In genomic region chr4:21687783-21688702, GRCm38 (mm10) we compare ENCODE assay signal across 8 mouse cellular contexts. TPM values are rescaled to one million over a fixed set of nuclear protein-coding genes. Genes with fewer than 3 reads are reported as not detected.
A peak's percentile ranks its signal among the peaks of the same experiment; 100 is the strongest.
DNase-seq lines count a peak whose midpoint lies in the region; ATAC-seq and TF ChIP-seq lines count a peak whose summit lies in the region.

No protein-coding gene starts in this region.

- no peaks in the 10 kb centered on the region for H3K36me3 ChIP-seq in liver, postnatal 0 days (replicated peaks; ENCODE audit: insufficient read depth, low read length)

- WGBS in liver, postnatal 0 days (ENCODE audit: insufficient replicate concordance): 6% methylated on average over 38 of the region's 51 CpGs

- no peak overlapping the region for H3K27ac ChIP-seq in liver, postnatal 0 days (ENCODE audit: low read depth)

- H3K4me1 ChIP-seq in liver, postnatal 0 days (ENCODE audit: insufficient read depth): peaks cover 6% of the 10 kb centered on the region

- no peaks in the 10 kb centered on the region for H3K9me3 ChIP-seq in liver, postnatal 0 days (ENCODE audit: low read length)

- H3K4me3 ChIP-seq in liver, postnatal 0 days (ENCODE audit: low read depth, low read length): peak overlapping the region; percentile 52

- intact Hi-C loops in gastrocnemius, postnatal 14 days (cut with DNase I; ENCODE audit: low total_unique reads): no loop called here

- peaks cover 91% of the 10 kb centered on the region for H3K27me3 ChIP-seq in liver, postnatal 0 days (ENCODE audit: insufficient read depth, low read length)

- no peak; the same call in 1 of the 2 replicates for ATAC-seq in liver, postnatal 0 days
- ATAC-seq in erythroblast, adult 5-6 weeks (replicated peaks; ENCODE audit: low FRiP score, poor library complexity, severe bottlenecking): no peak

- peak; percentile 23 for DNase-seq in kidney, postnatal 10 days
- DNase-seq in kidney, adult 11 months: no peak
- peak; percentile 73 for DNase-seq in embryo, embryonic 10.5 days (ENCODE audit: low spot score)
- peak; percentile 11 for DNase-seq in heart, postnatal 4 days
- DNase-seq in liver, postnatal 0 days: no peak
- no peak for DNase-seq in gastrocnemius, postnatal 14 days
- DNase-seq in c-Kit-positive CD71-positive TER-119-positive erythroid progenitor cells, embryonic 14.5 days (ENCODE audit: low spot score): no peak

- H3K4me2 ChIP-seq in liver, postnatal 0 days (ENCODE audit: low read depth, low read length): peak overlapping the region; percentile 79

- H3K9ac ChIP-seq in liver, postnatal 0 days (replicated peaks): no peak overlapping the region

- no peak for TF ChIP-seq CTCF in liver, postnatal 0 days (IDR thresholded peaks at IDR 0.05; ENCODE audit: low read depth)

- no peak for TF ChIP-seq EP300 in liver, postnatal 0 days (IDR thresholded peaks at IDR 0.05; ENCODE audit: low read depth)

RNA-seq across cellular contexts. Expression of gene Prdm13, which starts 2.3 kb away (rescaled TPM):
- total RNA-seq in heart, postnatal 4 days (2021): not detected
- polyA plus RNA-seq in liver, postnatal 0 days (2015; fragmentation: Nextera tagmentation; extraction: Ambion mirVana): not detected in 2 replicates
- not detected in 2 replicates for total RNA-seq in erythroblast, adult 5-6 weeks (2015; ENCODE audit: low replicate concordance)
- total RNA-seq in erythroblast, adult 5-6 weeks (2017; ENCODE audit: low replicate concordance): not detected in 2 replicates
- total RNA-seq in gastrocnemius, postnatal 14 days (2021): not detected

RNA-seq across cellular contexts. Expression of gene Ccnc, which starts 39.5 kb away (rescaled TPM):
- total RNA-seq in heart, postnatal 4 days (2021): 10 to 100 TPM; 17.5 to 18.5 TPM
- polyA plus RNA-seq in liver, postnatal 0 days (2015; fragmentation: Nextera tagmentation; extraction: Ambion mirVana): 12.7 and 13.9 TPM in 2 replicates
- total RNA-seq in erythroblast, adult 5-6 weeks (2015; ENCODE audit: low replicate concordance): 17.5 and 28.0 TPM in 2 replicates
- 19.7 and 23.0 TPM in 2 replicates for total RNA-seq in erythroblast, adult 5-6 weeks (2017; ENCODE audit: low replicate concordance)
- 10 to 100 TPM in 1 of 2 experiments, 1 to 10 TPM in 1; 8.8 to 12.2 TPM for total RNA-seq in gastrocnemius, postnatal 14 days (2021)

Comparison
In these comparisons a context has a peak if more than half of its experiments do, and no peak if none do; other contexts are left out.
1. DNase-seq: peak in kidney, postnatal 10 days (single experiment), embryo, embryonic 10.5 days (single experiment) and heart, postnatal 4 days (single experiment); none in kidney, adult 11 months (single experiment), liver, postnatal 0 days (single experiment), gastrocnemius, postnatal 14 days (single experiment) and c-Kit-positive CD71-positive TER-119-positive erythroid progenitor cells, embryonic 14.5 days (single experiment).